Mouse (Mus musculus) cerebellum, adult 11 months (tissue): ENCODE measurements around the gene Eaf1.

Experiments
- DNase-seq: peaks from one replicate; pipeline ENCODE4 v3.0.0; 2022

Gene Eaf1

GRCm38 (mm10) chr14:31510322-31510721, 16.1 kb downstream of the Eaf1 start:
- no peak for DNase-seq

- no peak for DNase-seq
These were observed 21.7 kb downstream of the Eaf1 start for GRCm38 (mm10) chr14:31515895-31516294.

GRCm38 (mm10) chr14:31519165-31519564, 25.0 kb downstream of the Eaf1 start:
- no peak for DNase-seq

GRCm38 (mm10) chr14:31521318-31521717, 27.1 kb downstream of the Eaf1 start:
- DNase-seq = no peak

GRCm38 (mm10) chr14:31525040-31525810, 31.0 kb downstream of the Eaf1 start:
- no peak for DNase-seq

GRCm38 (mm10) chr14:31530847-31531246, 36.6 kb downstream of the Eaf1 start:
- DNase-seq = no peak

GRCm38 (mm10) chr14:31531506-31532148, 37.4 kb downstream of the Eaf1 start:
- DNase-seq = no peak

GRCm38 (mm10) chr14:31532656-31533055, 38.5 kb downstream of the Eaf1 start:
- no peak for DNase-seq

- DNase-seq = peak; percentile 52
These were observed 43.1 kb downstream of the Eaf1 start for GRCm38 (mm10) chr14:31537298-31537697.

GRCm38 (mm10) chr14:31543885-31544442, 49.8 kb downstream of the Eaf1 start:
- no peak for DNase-seq

GRCm38 (mm10) chr14:31555021-31555420, 60.8 kb downstream of the Eaf1 start:
- no peak for DNase-seq

- no peak for DNase-seq
These were observed 61.8 kb downstream of the Eaf1 start for GRCm38 (mm10) chr14:31555963-31556434.

GRCm38 (mm10) chr14:31556526-31557260, 62.5 kb downstream of the Eaf1 start:
- DNase-seq = no peak

GRCm38 (mm10) chr14:31557273-31557672, 63.1 kb downstream of the Eaf1 start:
- peak; percentile 17 for DNase-seq

GRCm38 (mm10) chr14:31557784-31558183, 63.6 kb downstream of the Eaf1 start:
- DNase-seq = no peak

GRCm38 (mm10) chr14:31559216-31559615, 65.0 kb downstream of the Eaf1 start:
- DNase-seq = no peak
